Mouse (Mus musculus) hindlimb bud, embryonic 11.5 days (tissue): Measurements from ENCODE around the gene Snx17.

Experiments
- DNase-seq: peaks from one replicate; pipeline ENCODE4 v3.0.0-alpha.2; 2012; ENCODE audit warnings: low read depth, low spot score; ENCODE audit errors: extremely low spot score

Snx17 gene

DNA sequence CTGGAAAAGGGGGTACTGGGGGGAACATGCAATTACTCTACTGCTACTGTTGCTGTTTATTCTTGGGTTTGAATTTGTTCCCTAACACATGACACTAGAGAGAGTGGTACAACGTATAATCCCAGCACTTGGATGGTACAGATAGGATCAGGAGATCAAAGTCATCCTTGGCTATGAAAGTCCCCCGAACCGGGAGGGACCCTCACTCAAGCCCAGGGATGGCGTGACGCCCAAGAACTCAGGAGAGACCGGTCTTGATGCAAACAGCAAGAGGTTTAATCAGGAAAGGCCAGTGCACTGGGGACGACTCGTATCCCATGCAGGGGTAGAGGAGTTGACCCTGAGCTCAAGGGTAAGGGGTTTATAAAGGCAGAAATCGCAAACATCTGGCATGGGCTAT is 29.7 kb downstream of the Snx17 start:
- no peak for DNase-seq

DNA sequence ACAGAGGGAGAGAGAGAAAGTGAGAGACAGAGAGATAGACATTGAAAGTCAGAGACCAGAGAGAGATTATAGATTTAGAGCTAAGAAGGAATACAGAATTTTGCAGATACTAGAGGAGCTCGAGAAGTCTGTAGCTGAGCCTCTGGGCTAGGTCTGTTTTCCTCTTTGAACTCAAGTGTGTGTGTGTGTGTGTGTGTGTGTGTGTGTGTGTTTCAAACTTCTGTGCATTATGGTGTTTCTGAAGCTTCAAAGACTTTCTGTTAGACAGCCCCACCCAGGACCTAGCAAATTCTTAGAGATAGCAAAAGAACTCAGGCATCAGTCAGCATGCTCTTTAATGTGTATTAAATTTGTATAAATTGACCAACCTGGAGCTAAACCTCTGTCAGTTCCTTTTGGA is 33.6 kb downstream of the Snx17 start:
- DNase-seq, result no peak

DNA sequence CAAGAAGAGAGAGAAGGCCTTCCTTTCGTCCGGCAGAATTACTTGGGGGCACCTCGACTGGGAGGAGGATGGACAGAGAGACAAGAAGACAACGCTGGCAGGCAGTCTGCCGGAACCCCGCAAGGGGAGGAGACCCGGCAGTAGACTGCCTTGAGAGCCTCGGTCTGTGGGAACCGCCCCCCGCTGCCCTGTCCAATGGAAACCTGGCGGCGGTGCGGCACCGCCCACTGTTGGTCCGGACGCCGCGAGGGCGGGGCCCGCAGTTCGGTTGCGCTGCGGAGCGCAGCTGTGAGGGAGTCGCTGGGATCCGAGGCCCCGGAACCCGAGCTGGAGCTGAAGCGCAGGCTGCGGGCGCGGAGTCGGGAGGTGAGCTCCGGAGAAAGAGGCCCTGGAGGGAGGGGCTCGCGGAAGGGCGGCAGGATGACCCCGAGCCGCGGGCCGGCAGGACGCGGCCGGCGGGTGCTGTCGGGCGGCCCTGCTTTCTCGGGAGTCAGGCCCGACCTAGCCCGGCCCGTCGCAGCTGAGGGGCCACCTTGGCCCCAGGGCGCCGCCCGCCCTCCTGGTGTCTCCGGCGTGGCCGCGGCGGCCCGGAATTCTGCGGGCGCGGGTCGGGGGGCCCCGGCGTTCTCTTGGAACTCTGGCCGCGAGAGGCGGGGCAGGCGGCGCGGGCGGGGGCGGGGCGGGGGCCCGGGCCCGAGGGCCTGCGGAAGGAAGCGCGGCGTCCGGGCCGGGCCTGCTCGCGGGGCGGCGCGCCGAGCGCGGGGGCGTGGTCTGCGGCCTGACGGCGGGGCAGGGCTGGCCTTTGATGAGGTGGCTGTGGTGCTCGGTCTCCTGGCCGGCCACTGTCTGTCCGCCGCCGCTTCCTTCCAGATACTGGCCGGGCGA is 47.9 kb downstream of the Snx17 start, which contains the start of the genes Nrbp1 and Gm9970:
TSS of gene Nrbp1 (plus strand) at position 228 of the 885 bp plus-strand sequence.
TSS of gene Gm9970 (minus strand) at position 596 of the 885 bp plus-strand sequence.
- no peak for DNase-seq

DNA sequence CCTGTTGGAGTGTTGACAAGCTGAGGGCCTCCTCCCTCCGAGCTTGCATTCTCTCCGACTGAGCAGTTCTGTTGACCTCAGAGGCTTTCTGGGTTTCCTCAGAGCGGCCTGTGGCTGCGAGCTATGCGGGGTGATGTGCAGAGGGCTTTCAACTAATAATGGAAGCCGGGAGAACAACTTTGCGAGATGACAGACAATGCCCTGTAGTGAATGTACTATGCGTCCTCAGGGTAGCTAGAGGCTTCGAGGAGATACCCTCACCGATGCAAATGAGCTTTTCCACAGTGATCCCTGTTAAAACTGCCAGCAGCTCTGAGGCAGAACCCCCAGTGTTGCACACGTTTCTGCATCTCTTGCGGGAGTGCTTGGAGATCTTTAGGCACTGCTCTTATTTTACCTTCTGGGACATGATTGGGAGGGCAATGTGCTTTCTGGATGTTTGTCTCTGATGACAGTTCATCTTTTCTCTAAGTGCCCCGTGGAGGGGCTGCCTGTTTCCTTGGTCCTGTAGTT is 48.6 kb downstream of the Snx17 start:
- no peak for DNase-seq

DNA sequence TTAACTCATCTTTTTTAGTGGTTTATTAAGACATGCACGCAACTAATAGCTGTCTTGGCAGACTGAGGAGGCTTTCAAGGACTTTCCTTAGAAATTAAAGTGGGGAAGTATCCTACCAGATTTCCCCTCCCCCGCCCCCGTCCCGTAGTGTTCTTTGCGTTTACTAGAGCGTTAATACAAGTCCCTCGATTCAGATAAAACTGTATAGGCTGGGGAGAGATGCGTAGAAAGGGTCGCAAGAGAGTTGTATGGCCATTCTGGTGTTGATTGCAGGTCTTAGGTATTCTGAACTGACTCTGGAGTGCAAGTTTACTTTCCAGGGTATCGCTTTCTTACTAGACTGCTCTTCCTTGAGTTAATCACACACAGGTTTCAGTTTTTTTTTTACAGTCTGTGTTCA is 49.2 kb downstream of the Snx17 start:
- no peak for DNase-seq
